Mouse (Mus musculus) megakaryocyte, adult 5-6 weeks (primary cell): Measurements from ENCODE around the gene Pbx4. TPM values are rescaled to one million over a fixed set of nuclear protein-coding genes. Genes with fewer than 3 reads are reported as not detected.

Experiments used
- ATAC-seq: 2 replicates; pipeline ENCODE4 v1.8.0; 2016; ENCODE audit warnings: mild to moderate bottlenecking, inconsistent platforms; ENCODE audit not compliant: poor library complexity, severe bottlenecking
- total RNA-seq, 2 experiments: library from RNA; stranded (forward) in 1 of 2; stranded (reverse) in 1 of 2; fragments of 153-499, 151-499 nt in 1 of 2; fragments of 221-1000, 200-1000 nt in 1 of 2; gene quantifications; 2 replicates each; pipeline versions ENCODE4 v1.2.3 to v1.2.4; 2015 to 2017

Gene Pbx4
- total RNA-seq, 2 experiments from 2014 or later = 1.3 to 1.9 TPM

- ATAC-seq = no peak
Measured at GRCm38 (mm10) chr8:69870003-69870765, 37.9 kb downstream of the Pbx4 start.

- ATAC-seq = no peak
Measured at GRCm38 (mm10) chr8:69870907-69871306, 38.6 kb downstream of the Pbx4 start.

GRCm38 (mm10) chr8:69874155-69874554 is 41.9 kb downstream of the Pbx4 start:
- peak; percentile 60 for ATAC-seq

GRCm38 (mm10) chr8:69874654-69875053 is 42.4 kb downstream of the Pbx4 start:
- no peak for ATAC-seq

GRCm38 (mm10) chr8:69876097-69876496 is 43.8 kb downstream of the Pbx4 start:
- ATAC-seq = no peak

GRCm38 (mm10) chr8:69876967-69877366 is 44.7 kb downstream of the Pbx4 start:
- no peak for ATAC-seq

GRCm38 (mm10) chr8:69877396-69877795 is 45.1 kb downstream of the Pbx4 start:
- ATAC-seq = no peak

- ATAC-seq = no peak
Measured at GRCm38 (mm10) chr8:69877992-69878391, 45.7 kb downstream of the Pbx4 start.

- ATAC-seq = no peak
Measured at GRCm38 (mm10) chr8:69879678-69880077, 47.4 kb downstream of the Pbx4 start.

GRCm38 (mm10) chr8:69880841-69881240 is 48.5 kb downstream of the Pbx4 start:
- ATAC-seq = no peak

- no peak for ATAC-seq
Measured at GRCm38 (mm10) chr8:69881261-69881865, 49.1 kb downstream of the Pbx4 start.

- ATAC-seq = no peak
Measured at GRCm38 (mm10) chr8:69882021-69882756, 49.9 kb downstream of the Pbx4 start.

GRCm38 (mm10) chr8:69882833-69883600 is 50.7 kb downstream of the Pbx4 start:
- ATAC-seq = no peak

GRCm38 (mm10) chr8:69884141-69884540 is 51.9 kb downstream of the Pbx4 start:
- no peak for ATAC-seq

GRCm38 (mm10) chr8:69887289-69888243 is 55.3 kb downstream of the Pbx4 start, which contains the start of gene Cilp2:
Cilp2 (minus strand) TSS chr8:69887687.
- ATAC-seq = peak; percentile 41; the same call in 1 of the 2 replicates

GRCm38 (mm10) chr8:69888244-69888866 is 56.1 kb downstream of the Pbx4 start:
- 0 out of 2 replicates have a peak, but pooled peaks have one; percentile 31 for ATAC-seq

- no peak for ATAC-seq
Measured at GRCm38 (mm10) chr8:69888902-69889301, 56.6 kb downstream of the Pbx4 start.

GRCm38 (mm10) chr8:69890813-69891241 is 58.5 kb downstream of the Pbx4 start:
- no peak for ATAC-seq

GRCm38 (mm10) chr8:69893863-69894262 is 61.6 kb downstream of the Pbx4 start:
- ATAC-seq = peak; percentile 61
